Mouse (Mus musculus) liver, embryonic 14.5 days (tissue): ENCODE measurements around the gene Lrrc4b.

Experiments
- CTCF ChIP-seq: IDR thresholded peaks from 2 replicates; pipeline ENCODE4 v1.5.1; 2016; ENCODE audit warnings: antibody characterized with exemption, low read depth, control low read depth
- EP300 ChIP-seq: IDR thresholded peaks from 2 replicates; pipeline ENCODE4 v1.6.1; 2016; ENCODE audit warnings: antibody characterized with exemption, low read depth

DNA sequence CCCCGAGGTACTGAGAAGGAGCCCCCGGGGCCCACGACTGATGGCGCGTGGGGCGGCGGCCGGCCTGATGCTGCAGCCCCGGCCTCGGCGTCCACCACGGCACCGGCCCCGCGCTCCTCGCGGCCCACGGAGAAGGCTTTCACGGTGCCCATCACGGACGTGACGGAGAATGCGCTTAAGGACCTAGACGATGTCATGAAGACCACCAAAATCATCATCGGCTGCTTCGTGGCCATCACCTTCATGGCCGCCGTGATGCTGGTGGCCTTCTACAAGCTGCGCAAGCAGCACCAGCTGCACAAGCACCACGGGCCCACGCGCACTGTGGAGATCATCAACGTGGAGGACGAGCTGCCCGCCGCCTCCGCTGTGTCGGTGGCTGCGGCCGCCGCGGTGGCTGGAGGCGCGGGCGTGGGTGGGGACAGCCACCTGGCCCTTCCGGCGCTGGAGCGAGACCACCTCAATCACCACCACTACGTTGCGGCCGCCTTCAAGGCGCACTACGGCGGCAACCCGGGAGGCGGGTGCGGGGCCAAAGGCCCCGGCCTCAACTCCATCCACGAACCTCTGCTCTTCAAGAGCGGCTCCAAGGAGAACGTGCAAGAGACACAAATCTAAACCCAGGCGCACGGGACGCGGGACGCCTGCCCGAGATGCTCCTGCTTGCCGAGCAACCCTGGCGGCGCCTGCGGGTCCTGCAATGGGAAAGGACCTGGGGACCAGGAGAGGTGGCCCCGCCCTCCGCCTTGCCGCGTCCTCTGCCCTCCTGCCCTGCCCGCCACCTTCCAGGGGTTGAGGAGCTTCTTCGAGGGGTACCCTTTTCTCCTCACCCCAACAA lies 33.6 kb downstream of the Lrrc4b start:
- no peak for TF ChIP-seq EP300
- TF ChIP-seq CTCF: peak; percentile 69
